Mouse (Mus musculus): ENCODE data around the gene Sbk3.
A peak's percentile ranks its signal among the peaks of the same experiment; 100 is the strongest.

The Sbk3 gene

GRCm38 (mm10) chr7:4993347-4993998 is 22.5 kb upstream of the Sbk3 start:
- no peak for DNase-seq (ENCODE audit: low spot score in 2 of 2)

GRCm38 (mm10) chr7:4988250-4988649 is 17.3 kb upstream of the Sbk3 start:
- DNase-seq (ENCODE audit: low spot score in 2 of 2), result no peak

- DNase-seq (ENCODE audit: low spot score in 2 of 2), result no peak
Observed at GRCm38 (mm10) chr7:4976832-4977231, 5.9 kb upstream of the Sbk3 start.

GRCm38 (mm10) chr7:4975455-4975854 is 4.5 kb upstream of the Sbk3 start:
- DNase-seq (ENCODE audit: low spot score in 2 of 2), result no peak

GRCm38 (mm10) chr7:4972321-4973047 is 1.5 kb upstream of the Sbk3 start:
- DNase-seq (ENCODE audit: low spot score in 2 of 2), result peak in 1 of 2 experiments; percentile 9

GRCm38 (mm10) chr7:4971710-4972109 is 742 bp upstream of the Sbk3 start:
- DNase-seq (ENCODE audit: low spot score in 2 of 2), result no peak

- DNase-seq (ENCODE audit: low spot score in 2 of 2), result no peak
Observed at GRCm38 (mm10) chr7:4964988-4965387, 6.0 kb downstream of the Sbk3 start.

GRCm38 (mm10) chr7:4964272-4964671 is 6.7 kb downstream of the Sbk3 start, which contains the start of gene Sbk2:
Gene Sbk2 (minus strand): TSS chr7:4964406.
- peak; percentile 16 to 73 for DNase-seq (ENCODE audit: low spot score in 2 of 2)

GRCm38 (mm10) chr7:4963527-4963926 is 7.4 kb downstream of the Sbk3 start:
- DNase-seq (ENCODE audit: low spot score in 2 of 2), result no peak

GRCm38 (mm10) chr7:4957361-4957760 is 13.6 kb downstream of the Sbk3 start:
- no peak for DNase-seq (ENCODE audit: low spot score in 2 of 2)

GRCm38 (mm10) chr7:4953815-4954445 is 17.0 kb downstream of the Sbk3 start:
- no peak for DNase-seq (ENCODE audit: low spot score in 2 of 2)

- DNase-seq (ENCODE audit: low spot score in 2 of 2), result no peak
Observed at GRCm38 (mm10) chr7:4950561-4951342, 20.2 kb downstream of the Sbk3 start.

- DNase-seq (ENCODE audit: low spot score in 2 of 2), result no peak
Observed at GRCm38 (mm10) chr7:4948386-4948785, 22.6 kb downstream of the Sbk3 start.

GRCm38 (mm10) chr7:4947855-4948254 is 23.1 kb downstream of the Sbk3 start:
- DNase-seq (ENCODE audit: low spot score in 2 of 2), result no peak

GRCm38 (mm10) chr7:4943223-4943815 is 27.6 kb downstream of the Sbk3 start:
- peak; percentile 87 to 98 for DNase-seq (ENCODE audit: low spot score in 2 of 2)

GRCm38 (mm10) chr7:4942673-4943072 is 28.3 kb downstream of the Sbk3 start:
- no peak for DNase-seq (ENCODE audit: low spot score in 2 of 2)

GRCm38 (mm10) chr7:4940068-4940479 is 30.9 kb downstream of the Sbk3 start:
- DNase-seq (ENCODE audit: low spot score in 2 of 2), result peak in 1 of 2 experiments; percentile 88

GRCm38 (mm10) chr7:4938456-4938855 is 32.5 kb downstream of the Sbk3 start:
- DNase-seq (ENCODE audit: low spot score in 2 of 2), result peak in 1 of 2 experiments; percentile 68

- no peak for DNase-seq (ENCODE audit: low spot score in 2 of 2)
Observed at GRCm38 (mm10) chr7:4937392-4937791, 33.6 kb downstream of the Sbk3 start.

GRCm38 (mm10) chr7:4936832-4937231 is 34.1 kb downstream of the Sbk3 start:
- no peak for DNase-seq (ENCODE audit: low spot score in 2 of 2)

GRCm38 (mm10) chr7:4934160-4934914 is 36.6 kb downstream of the Sbk3 start:
- no peak for DNase-seq (ENCODE audit: low spot score in 2 of 2)

Measured in left cerebral cortex, adult 9 months (tissue).